Mouse (Mus musculus) small intestine, adult 2 months (tissue): Measurements from ENCODE around the gene Dedd2. TPM values are rescaled to one million over a fixed set of nuclear protein-coding genes. Genes with fewer than 3 reads are reported as not detected.
A peak's percentile ranks its signal among the peaks of the same experiment; 100 is the strongest.

Source experiments
- H3K27ac ChIP-seq: fragments of 200-500 bp; 2 replicates; pipeline ENCODE4 v1.5.1; 2012; ENCODE audit warnings: low read depth, low read length, control low read depth, inconsistent platforms; ENCODE audit not compliant: insufficient read depth
- H3K27me3 ChIP-seq: fragments of 200-500 bp; 2 replicates; pipeline ENCODE4 v1.6.1; 2012; ENCODE audit warnings: mild to moderate bottlenecking, moderate library complexity, low read length, inconsistent platforms; ENCODE audit not compliant: control insufficient read depth, insufficient read depth
- H3K36me3 ChIP-seq: fragments of 200-500 bp; 2 replicates; pipeline ENCODE4 v1.6.1; 2012; ENCODE audit warnings: mild to moderate bottlenecking, low read length, control low read depth, inconsistent platforms; ENCODE audit not compliant: control insufficient read depth, insufficient read depth
- H3K4me1 ChIP-seq: fragments of 200-500 bp; 2 replicates; pipeline ENCODE4 v1.6.1; 2012; ENCODE audit warnings: low read length, inconsistent platforms, mixed read lengths; ENCODE audit not compliant: control insufficient read depth, insufficient read depth, insufficient read length
- H3K4me3 ChIP-seq: fragments of 200-500 bp; 2 replicates; pipeline ENCODE4 v1.5.1; 2012; ENCODE audit warnings: low read depth, mild to moderate bottlenecking, control low read depth, inconsistent platforms, low read length, moderate library complexity
- CTCF ChIP-seq: fragments of 200-500 bp; IDR thresholded peaks from 2 replicates; pipeline ENCODE4 v1.5.1; 2012; ENCODE audit warnings: low read depth, mild to moderate bottlenecking, control low read depth, inconsistent platforms, low read length, moderate library complexity, mixed read lengths; ENCODE audit not compliant: insufficient replicate concordance, insufficient read length; ENCODE audit errors: extremely low read depth
- POLR2A ChIP-seq: fragments of 200-500 bp; IDR thresholded peaks from 2 replicates; pipeline ENCODE4 v1.6.1; 2012; ENCODE audit warnings: low read depth, mild to moderate bottlenecking, control low read depth, inconsistent platforms, low read length, moderate library complexity
- WGBS: fragments of 180-500 bp; shearing (Covaris S2); methylation state at CpG from one replicate; pipeline ENCODE4 v1.1.7; 2018; 5-methylcytosine and 5-hydroxymethylcytosine counted together
- polyA plus RNA-seq: library from polyadenylated mRNA; depleted of rRNA; stranded (reverse); fragments of >200 nt; gene quantifications from 2 replicates; pipeline ENCODE4 v1.2.3, GENCODE M21; 2012

Gene Dedd2
- polyA plus RNA-seq, 1 experiment, result 135 TPM

- H3K4me1 ChIP-seq, result peaks cover 5% of the 10 kb centered on the region
- H3K27ac ChIP-seq, result no peak overlapping the region
- 3% methylated on average over 56 of the region's 56 CpGs for WGBS
- peak overlapping the region; percentile 52 for H3K4me3 ChIP-seq
- peaks cover 61% of the 10 kb centered on the region for H3K27me3 ChIP-seq
- H3K36me3 ChIP-seq, result no peaks in the 10 kb centered on the region
- TF ChIP-seq POLR2A (no peak), CTCF (no peak)
Measured at GRCm38 (mm10) chr7:25178787-25179605, 41.4 kb downstream of the Dedd2 start.

DNA sequence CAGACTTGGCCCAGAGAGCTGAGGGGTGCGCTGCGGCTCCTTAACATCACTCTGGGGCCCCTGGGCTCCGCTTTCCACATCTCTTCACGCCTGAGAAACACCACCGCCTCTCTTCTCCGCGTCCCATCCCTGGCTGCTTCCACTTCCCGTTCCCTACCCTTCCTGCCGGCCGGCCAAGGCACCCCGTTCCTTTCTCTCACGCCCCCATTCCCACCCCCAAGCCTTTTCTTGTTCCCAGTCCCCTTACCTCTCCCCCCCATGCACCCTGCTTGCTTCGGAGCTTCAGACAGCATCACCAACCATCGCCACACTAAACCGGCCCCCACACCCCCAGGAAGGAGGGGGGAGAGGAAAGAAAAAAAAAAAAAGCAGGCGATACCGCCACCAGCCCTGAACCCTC is 42.1 kb downstream of the Dedd2 start:
- 5% methylated on average over 17 of the region's 17 CpGs for WGBS
- TF ChIP-seq CTCF, result no peak
- TF ChIP-seq POLR2A, result no peak
- H3K4me1 ChIP-seq, result peaks cover 5% of the 10 kb centered on the region
- H3K4me3 ChIP-seq, result peak overlapping the region; percentile 52
- H3K27me3 ChIP-seq, result peaks cover 61% of the 10 kb centered on the region
- H3K36me3 ChIP-seq, result no peaks in the 10 kb centered on the region
- no peak overlapping the region for H3K27ac ChIP-seq

GRCm38 (mm10) chr7:25174343-25174742 is 46.1 kb downstream of the Dedd2 start:
- Histone ChIP-seq H3K27ac (no peak overlapping the region), H3K36me3 (no peaks in the 10 kb centered on the region), H3K4me1 (peaks cover 5% of the 10 kb centered on the region), H3K4me3 (no peak overlapping the region), H3K27me3 (peaks cover 29% of the 10 kb centered on the region)
- TF ChIP-seq CTCF (no peak), POLR2A (no peak)
- 54% methylated on average over 11 of the region's 11 CpGs for WGBS

DNA sequence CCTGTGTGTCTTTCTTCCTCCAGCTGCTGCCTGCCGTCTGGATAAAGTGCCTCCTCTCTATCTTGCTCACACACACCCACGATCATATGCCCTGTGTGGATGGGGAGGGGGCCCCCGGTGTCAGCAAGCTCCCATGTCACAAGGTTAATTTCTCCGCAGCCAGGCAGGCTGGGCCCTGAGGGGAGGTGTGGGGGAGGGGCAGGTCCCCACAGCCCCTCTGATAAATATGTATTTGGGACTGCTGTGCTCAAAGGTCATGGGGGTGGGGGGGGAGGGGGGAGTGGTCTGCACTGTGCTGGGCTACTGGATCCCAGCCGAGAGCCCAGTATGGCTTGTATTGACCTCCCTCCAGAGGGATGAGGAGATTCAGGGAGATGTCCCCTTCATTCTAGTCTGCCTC is 47.7 kb downstream of the Dedd2 start:
- H3K27me3 ChIP-seq, result peaks cover 13% of the 10 kb centered on the region
- H3K27ac ChIP-seq, result no peak overlapping the region
- WGBS, result 33% methylated on average over 5 of the region's 5 CpGs
- H3K4me3 ChIP-seq, result no peak overlapping the region
- no peak for TF ChIP-seq POLR2A
- no peak for TF ChIP-seq CTCF
- H3K36me3 ChIP-seq, result no peaks in the 10 kb centered on the region
- no peaks in the 10 kb centered on the region for H3K4me1 ChIP-seq

DNA sequence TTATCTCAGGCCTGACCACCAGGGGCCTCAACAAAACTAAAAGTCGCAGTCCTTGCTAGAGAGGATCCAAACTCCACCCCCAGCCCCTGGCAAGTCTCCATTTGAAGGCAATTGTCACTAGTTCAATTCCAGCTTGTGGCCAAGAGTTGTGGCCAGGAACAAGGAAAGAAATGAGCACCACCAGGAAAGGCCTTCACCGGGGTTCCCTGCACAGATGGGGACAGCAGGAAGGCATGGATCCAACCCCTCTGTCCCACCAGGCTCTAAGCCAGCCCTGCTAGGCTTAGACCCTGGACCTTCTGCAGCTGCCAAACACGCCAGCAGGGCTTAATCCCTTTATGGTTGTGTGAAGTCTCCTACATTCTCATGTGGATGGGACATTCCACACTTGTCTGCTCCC is 49.8 kb downstream of the Dedd2 start:
- H3K27me3 ChIP-seq, result no peaks in the 10 kb centered on the region
- no peaks in the 10 kb centered on the region for H3K4me1 ChIP-seq
- H3K4me3 ChIP-seq, result no peak overlapping the region
- H3K36me3 ChIP-seq, result no peaks in the 10 kb centered on the region
- no peak overlapping the region for H3K27ac ChIP-seq
- TF ChIP-seq CTCF, result no peak
- no peak for TF ChIP-seq POLR2A
- 37% methylated on average over 3 of the region's 3 CpGs for WGBS

GRCm38 (mm10) chr7:25166106-25166505 is 54.3 kb downstream of the Dedd2 start:
- H3K27ac ChIP-seq, result no peak overlapping the region
- H3K36me3 ChIP-seq, result no peaks in the 10 kb centered on the region
- H3K4me3 ChIP-seq, result no peak overlapping the region
- TF ChIP-seq POLR2A, result no peak
- TF ChIP-seq CTCF, result no peak
- H3K4me1 ChIP-seq, result no peaks in the 10 kb centered on the region
- no peaks in the 10 kb centered on the region for H3K27me3 ChIP-seq
- 69% methylated on average over 5 of the region's 5 CpGs for WGBS

GRCm38 (mm10) chr7:25156158-25156648 is 64.2 kb downstream of the Dedd2 start:
- H3K4me3 ChIP-seq, result no peak overlapping the region
- WGBS, result 10% methylated on average over 14 of the region's 14 CpGs
- H3K36me3 ChIP-seq, result no peaks in the 10 kb centered on the region
- no peak overlapping the region for H3K27ac ChIP-seq
- H3K27me3 ChIP-seq, result peaks cover 5% of the 10 kb centered on the region; the same call in 1 of the 2 replicates
- peaks cover 26% of the 10 kb centered on the region for H3K4me1 ChIP-seq
- TF ChIP-seq CTCF (no peak), POLR2A (no peak)
